Comparison of ENCODE assay signal across 10 mouse cellular contexts in the genomic region with DNA sequence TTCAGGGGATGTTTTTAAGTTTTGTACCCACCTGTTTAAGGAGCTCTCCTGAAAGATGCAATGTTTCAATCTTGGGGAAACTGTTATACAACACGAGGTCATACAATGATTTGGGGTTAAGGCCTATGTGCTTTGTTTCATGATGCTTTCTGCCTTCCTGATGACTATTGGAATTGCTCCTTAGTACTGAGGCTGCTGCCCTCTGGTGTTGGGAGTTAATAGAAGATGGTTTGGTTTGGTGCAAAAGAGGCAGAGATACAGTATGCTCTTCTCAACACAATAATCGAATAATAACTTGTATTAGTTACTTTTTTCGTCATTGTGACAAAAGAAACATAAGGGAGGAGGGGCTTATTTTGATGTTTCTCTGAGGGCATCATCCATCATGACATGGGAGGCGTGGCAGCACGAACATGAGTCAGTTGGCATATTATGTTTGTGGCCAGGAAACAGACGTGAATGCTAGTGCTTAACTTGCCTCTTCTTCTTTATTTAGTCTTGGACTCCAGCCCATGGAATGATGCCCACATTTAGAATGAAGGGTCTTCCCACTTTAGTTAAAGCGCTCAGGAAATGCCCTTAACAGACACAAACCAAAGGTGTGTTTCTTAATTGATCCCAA. TPM values are rescaled to one million over a fixed set of nuclear protein-coding genes. Genes with fewer than 3 reads are reported as not detected.
A peak's percentile ranks its signal among the peaks of the same experiment; 100 is the strongest.
DNase-seq lines count a peak whose midpoint lies in the region; ATAC-seq and TF ChIP-seq lines count a peak whose summit lies in the region.
"Had no signal": no experiment of that assay in that cellular context is flagged by ENCODE, and none has a peak within 500 bp of the region (broad histone marks: within the 10 kb centered on the region; RNA-seq: fewer than 3 reads in every experiment).

No protein-coding gene starts in this region.

- no peaks in the 10 kb centered on the region for H3K4me1 ChIP-seq in kidney, adult 2 months (ENCODE audit: control insufficient read depth, insufficient read depth, low read length)
- 0 out of 2 replicates have a peak, but pooled peaks cover 3% of the 10 kb centered on the region for H3K4me1 ChIP-seq in kidney, embryonic 16.5 days (ENCODE audit: insufficient read depth, low read length)
- H3K4me1 ChIP-seq in CH12.LX (ENCODE audit: control insufficient read depth in 1 of 2, insufficient read depth in 2 of 2) = peaks cover 0 to 15% of the 10 kb centered on the region in 2 experiments; a peak in 2 of 4 replicates
- H3K4me1 ChIP-seq: embryonic facial prominence, embryonic 15.5 days; limb, embryonic 12.5 days had no signal

- H3K36me3 ChIP-seq in kidney, adult 2 months (ENCODE audit: control insufficient read depth, insufficient read depth, low read length) = no peaks in the 10 kb centered on the region
- H3K36me3 ChIP-seq in kidney, embryonic 16.5 days (ENCODE audit: insufficient read depth, low read length) = no peaks in the 10 kb centered on the region
- H3K36me3 ChIP-seq in CH12.LX (replicated peaks in 1 of 2; ENCODE audit: control insufficient read depth in 1 of 2, insufficient read depth in 1 of 2, low read length in 1 of 2) = no peaks in the 10 kb centered on the region
- H3K36me3 ChIP-seq: embryonic facial prominence, embryonic 15.5 days; limb, embryonic 12.5 days had no signal

- no peaks in the 10 kb centered on the region for H3K79me2 ChIP-seq in CH12.LX (replicated peaks; ENCODE audit: control insufficient read depth, extremely low read depth, insufficient read depth, poor library complexity, severe bottlenecking)

- 57% methylated on average over 7 of the region's 7 CpGs for WGBS in kidney, adult 2 months
- 63% methylated on average over 7 of the region's 7 CpGs for WGBS in kidney, embryonic 16.5 days

- no peak for ATAC-seq in kidney, embryonic 16.5 days (ENCODE audit: low FRiP score, low TSS enrichment)

- H3K4me2 ChIP-seq in kidney, embryonic 16.5 days (replicated peaks; ENCODE audit: low read depth, low read length) = no peak overlapping the region
- no peak overlapping the region for H3K4me2 ChIP-seq in CH12.LX (ENCODE audit: insufficient read depth, low read depth, poor library complexity, severe bottlenecking)
- H3K4me2 ChIP-seq: embryonic facial prominence, embryonic 15.5 days; limb, embryonic 12.5 days had no signal

- H3K4me3 ChIP-seq in kidney, adult 2 months (ENCODE audit: insufficient read depth, low read depth, low read length) = no peak overlapping the region
- no peak overlapping the region for H3K4me3 ChIP-seq in kidney, embryonic 16.5 days (ENCODE audit: low read length)
- H3K4me3 ChIP-seq in CH12.LX (replicated peaks in 1 of 3; ENCODE audit: low read depth in 2 of 3, low read length in 2 of 3, poor library complexity in 1 of 3) = no peak overlapping the region
- H3K4me3 ChIP-seq: embryonic facial prominence, embryonic 15.5 days; limb, embryonic 12.5 days had no signal

- no peak overlapping the region for H3K9ac ChIP-seq in kidney, embryonic 16.5 days (replicated peaks; ENCODE audit: low read length)
- no peak overlapping the region for H3K9ac ChIP-seq in CH12.LX (ENCODE audit: insufficient read depth, low read depth)
- H3K9ac ChIP-seq: embryonic facial prominence, embryonic 15.5 days; limb, embryonic 12.5 days had no signal

- TF ChIP-seq RAD21 in CH12.LX (IDR thresholded peaks at IDR 0.05; ENCODE audit: low read depth, low read length) = peak; percentile 77

- no peak for TF ChIP-seq POLR2A in kidney, adult 2 months (IDR thresholded peaks at IDR 0.05; ENCODE audit: low read depth, low read length)
- TF ChIP-seq POLR2A in CH12.LX (IDR thresholded peaks at IDR 0.05; ENCODE audit: low read depth, low read length) = no peak

- H3K27me3 ChIP-seq in kidney, adult 2 months (replicated peaks; ENCODE audit: control insufficient read depth, insufficient read depth, low read length) = no peaks in the 10 kb centered on the region
- H3K27me3 ChIP-seq in kidney, embryonic 16.5 days (ENCODE audit: insufficient read depth, low read length) = no peaks in the 10 kb centered on the region
- no peaks in the 10 kb centered on the region for H3K27me3 ChIP-seq in CH12.LX (replicated peaks)
- H3K27me3 ChIP-seq: embryonic facial prominence, embryonic 15.5 days; limb, embryonic 12.5 days had no signal

- dilution Hi-C loops in CH12.LX (cut with MboI; ENCODE audit: extremely low pct_ligation_motif_present, extremely low pct_unique_long_range_greater_than_20kb, low sequenced_read_pairs) = no loop called here

- no peaks in the 10 kb centered on the region for H3K9me3 ChIP-seq in kidney, embryonic 16.5 days (ENCODE audit: low read length)
- no peaks in the 10 kb centered on the region for H3K9me3 ChIP-seq in CH12.LX (replicated peaks; ENCODE audit: low read length)
- H3K9me3 ChIP-seq: embryonic facial prominence, embryonic 15.5 days; limb, embryonic 12.5 days had no signal

- DNase-seq in kidney, adult 2 months = peak; percentile 49
- DNase-seq in CH12.LX (ENCODE audit: extremely low read depth) (peak; percentile 51), liver (peak; percentile 35)
- DNase-seq in adrenal gland, postnatal 10 days = peak; percentile 67
- DNase-seq in forelimb bud, embryonic 11.5 days (ENCODE audit: low read depth, low spot score) = peak; percentile 23
- peak; percentile 58 for DNase-seq in retina, postnatal 1 day
- no peak for DNase-seq in urinary bladder, postnatal 10 days (ENCODE audit: low spot score)

- H3K27ac ChIP-seq in kidney, adult 2 months (ENCODE audit: insufficient read depth, low read depth, low read length) = no peak overlapping the region
- H3K27ac ChIP-seq in kidney, embryonic 16.5 days (ENCODE audit: low read length) = no peak overlapping the region
- no peak overlapping the region for H3K27ac ChIP-seq in CH12.LX (ENCODE audit: insufficient read depth, low read depth)
- H3K27ac ChIP-seq: embryonic facial prominence, embryonic 15.5 days; limb, embryonic 12.5 days had no signal

- no peak for TF ChIP-seq EP300 in CH12.LX (IDR thresholded peaks at IDR 0.05; ENCODE audit: low read length)

- in situ Hi-C loops in CH12.LX (cut with MboI; ENCODE audit: low pct_ligation_motif_present, low pct_unique_long_range_greater_than_20kb, low sequenced_read_pairs) = no loop called here

- TF ChIP-seq CTCF in kidney, adult 2 months (conservative IDR thresholded peaks at IDR 0.05; ENCODE audit: insufficient read depth, insufficient read length, low read depth, low read length) = peak; percentile 22; the same call in 1 of the 2 replicates
- peak; percentile 32 to 88; a peak in 3 of 4 replicates for TF ChIP-seq CTCF in CH12.LX (conservative IDR thresholded peaks at IDR 0.05 in 1 of 2, IDR thresholded peaks at IDR 0.05 in 1 of 2; ENCODE audit: low read depth in 2 of 2, low read length in 2 of 2)

TF ChIP-seq in CH12.LX, 34 proteins besides CTCF, POLR2A, EP300 and RAD21 (continues in another document):
- no peak for TF ChIP-seq ELF1 (IDR thresholded peaks at IDR 0.05; ENCODE audit: low read depth, low read length)
- TF ChIP-seq IRF4 (IDR thresholded peaks at IDR 0.05; ENCODE audit: low read depth, low read length) = no peak
- TF ChIP-seq JUND (conservative IDR thresholded peaks at IDR 0.05; ENCODE audit: low read depth, low read length) = 0 out of 2 replicates have a peak, but pooled peaks have one; percentile 13
- TF ChIP-seq MAFK (IDR thresholded peaks at IDR 0.05; ENCODE audit: insufficient replicate concordance, low read length) = 0 out of 2 replicates have a peak, but pooled peaks have one; percentile 26
- TF ChIP-seq JUN (IDR thresholded peaks at IDR 0.05; ENCODE audit: insufficient read depth, low read depth, low read length) = no peak
- no peak for TF ChIP-seq ZKSCAN1 (IDR thresholded peaks at IDR 0.05; ENCODE audit: borderline replicate concordance, low read depth, low read length)
- no peak for TF ChIP-seq UBTF (IDR thresholded peaks at IDR 0.05; ENCODE audit: low read depth, low read length)
- TF ChIP-seq MYC (IDR thresholded peaks at IDR 0.05; ENCODE audit: low read depth, low read length) = 0 out of 2 replicates have a peak, but pooled peaks have one; percentile 22
- TF ChIP-seq MEF2A (IDR thresholded peaks at IDR 0.05; ENCODE audit: borderline replicate concordance, low read depth, low read length) = no peak
- TF ChIP-seq ZC3H11A (IDR thresholded peaks at IDR 0.05; ENCODE audit: low read depth, low read length) = peak; percentile 55
- TF ChIP-seq ZMIZ1 (IDR thresholded peaks at IDR 0.05; ENCODE audit: low read depth, low read length) = no peak
- TF ChIP-seq MXI1 (IDR thresholded peaks at IDR 0.05; ENCODE audit: low read depth, low read length) = no peak
- peak; percentile 27; the same call in 1 of the 2 replicates for TF ChIP-seq HCFC1 (IDR thresholded peaks at IDR 0.05; ENCODE audit: low read depth, low read length)
- TF ChIP-seq RCOR1 (conservative IDR thresholded peaks at IDR 0.05; ENCODE audit: low read depth, low read length) = no peak
- no peak for TF ChIP-seq E2F4 (IDR thresholded peaks at IDR 0.05; ENCODE audit: insufficient replicate concordance, low read depth, low read length)
- TF ChIP-seq MAZ (IDR thresholded peaks at IDR 0.05; ENCODE audit: low read depth, low read length) = no peak
- TF ChIP-seq PAX5 (IDR thresholded peaks at IDR 0.05; ENCODE audit: low read length) = no peak
- no peak for TF ChIP-seq NRF1 (IDR thresholded peaks at IDR 0.05; ENCODE audit: low read depth, low read length)
- no peak for TF ChIP-seq BHLHE40 (IDR thresholded peaks at IDR 0.05; ENCODE audit: low read depth, low read length)

RNA-seq across cellular contexts. Expression of a gene that starts 7.2 kb away (rescaled TPM):
- 1.5 TPM in 2 replicates for polyA plus RNA-seq in kidney, adult 2 months (2012; rRNA removed)
- 3.4 and 4.0 TPM in 2 replicates for polyA plus RNA-seq in kidney, embryonic 16.5 days (2015; fragmentation: Nextera tagmentation; extraction: Ambion mirVana)
- total RNA-seq in CH12.LX (2012; rRNA removed) (1.2 and 1.3 TPM in 2 replicates), CH12.LX (2014; rRNA removed) (3.9 and 4.1 TPM in 2 replicates)
- polyA plus RNA-seq in CH12.LX (2012; ENCODE audit: insufficient read length, low read depth) = 3.4 and 3.5 TPM in 2 replicates
- total RNA-seq in adrenal gland, postnatal 10 days (2021) = 10 to 100 TPM in 1 of 2 experiments, 1 to 10 TPM in 1; 8.5 to 12.8 TPM

RNA-seq across cellular contexts. Expression of a gene that starts 50.9 kb away (rescaled TPM):
- polyA plus RNA-seq in kidney, adult 2 months (2012; rRNA removed) = 0.19 and 0.22 TPM in 2 replicates
- 7.2 and 9.3 TPM in 2 replicates for polyA plus RNA-seq in kidney, embryonic 16.5 days (2015; fragmentation: Nextera tagmentation; extraction: Ambion mirVana)
- total RNA-seq in CH12.LX (2012; rRNA removed) (not detected in 2 replicates), CH12.LX (2014; rRNA removed) (not detected in 2 replicates)
- not detected in 2 replicates for polyA plus RNA-seq in CH12.LX (2012; ENCODE audit: insufficient read length, low read depth)
- 1 to 10 TPM; 3.1 TPM for total RNA-seq in adrenal gland, postnatal 10 days (2021)

RNA-seq across cellular contexts. Expression of a gene that starts 58.1 kb away (rescaled TPM):
- 2.0 and 3.3 TPM in 2 replicates for polyA plus RNA-seq in kidney, adult 2 months (2012; rRNA removed)
- 3.0 and 4.2 TPM in 2 replicates for polyA plus RNA-seq in kidney, embryonic 16.5 days (2015; fragmentation: Nextera tagmentation; extraction: Ambion mirVana)
- total RNA-seq in CH12.LX (2012; rRNA removed) (not detected in 2 replicates), CH12.LX (2014; rRNA removed) (not detected in 2 replicates)
- polyA plus RNA-seq in CH12.LX (2012; ENCODE audit: insufficient read length, low read depth) = not detected in 2 replicates
- 1 to 10 TPM; 1.1 to 2.2 TPM for total RNA-seq in adrenal gland, postnatal 10 days (2021)
